Mouse (Mus musculus) forebrain, embryonic 15.5 days (tissue): ENCODE results near the gene Zbtb22. TPM values are rescaled to one million over a fixed set of nuclear protein-coding genes. Genes with fewer than 3 reads are reported as not detected.
"Not testable (repeated sequence)": the region's sequence is repeated elsewhere in the genome, so short reads cannot be mapped to it uniquely, and the experiment has no call there.

ENCODE experiments used
- ATAC-seq: fragments of 200-750 bp; cut with Nextera tagmentation; replicated peaks from 2 replicates; pipeline ENCODE4 v1.8.0; 2017; ENCODE audit warnings: mild to moderate bottlenecking, moderate TSS enrichment, moderate library complexity
- H3K27ac ChIP-seq: fragments of 300-500 bp; sonication (generic); replicated peaks from 2 replicates; pipeline ENCODE4 v1.5.1; 2015; ENCODE audit warnings: mild to moderate bottlenecking, inconsistent platforms
- H3K27me3 ChIP-seq: fragments of 300-500 bp; sonication (generic); 2 replicates; pipeline ENCODE4 v1.6.1; 2015; ENCODE audit warnings: inconsistent platforms
- H3K36me3 ChIP-seq: fragments of 300-500 bp; sonication (generic); 2 replicates; pipeline ENCODE4 v1.6.1; 2015; ENCODE audit warnings: mild to moderate bottlenecking, inconsistent platforms
- H3K4me1 ChIP-seq: fragments of 300-500 bp; sonication (generic); 2 replicates; pipeline ENCODE4 v1.6.1; 2015; ENCODE audit warnings: inconsistent platforms
- H3K4me2 ChIP-seq: fragments of 300-500 bp; sonication (generic); replicated peaks from 2 replicates; pipeline ENCODE4 v1.6.1; 2015; ENCODE audit warnings: mild to moderate bottlenecking, inconsistent platforms
- H3K4me3 ChIP-seq: fragments of 300-500 bp; sonication (generic); 2 replicates; pipeline ENCODE4 v1.5.1; 2015; ENCODE audit warnings: mild to moderate bottlenecking, inconsistent platforms
- H3K9ac ChIP-seq: fragments of 300-500 bp; sonication (generic); replicated peaks from 2 replicates; pipeline ENCODE4 v1.6.1; 2015; ENCODE audit warnings: mild to moderate bottlenecking, inconsistent platforms
- H3K9me3 ChIP-seq: fragments of 300-500 bp; sonication (generic); 2 replicates; pipeline ENCODE4 v1.6.1; 2016; ENCODE audit warnings: inconsistent platforms
- WGBS: fragments of 180-500 bp; shearing (Covaris S2); methylation state at CpG from one replicate; pipeline ENCODE4 v1.1.7; 2015; ENCODE audit warnings: mixed read lengths; 5-methylcytosine and 5-hydroxymethylcytosine counted together
- polyA plus RNA-seq: library from polyadenylated mRNA; unstranded; fragments of >200 nt; fragmentation: Nextera tagmentation; extraction: Ambion mirVana; gene quantifications from 2 replicates; pipeline ENCODE4 v1.2.1, GENCODE M21; 2015

Zbtb22 gene
- polyA plus RNA-seq: 18.7 and 19.5 TPM in 2 replicates

GRCm38 (mm10) chr17:33915671-33916250, at the start of gene Zbtb22, which contains the start of gene Tapbp:
Gene Zbtb22 (plus strand): TSS chr17:33915904.
Gene Tapbp (plus strand): TSS chr17:33915899.
- under 1% methylated on average over 34 of the region's 34 CpGs for WGBS
- H3K9ac ChIP-seq: peak within 1 kb of the TSS; percentile 51
- peak within 1 kb of the TSS; percentile 73 for H3K4me2 ChIP-seq
- ATAC-seq: peak; percentile 92
- no peaks in the 10 kb centered on the region for H3K9me3 ChIP-seq
- peak within 1 kb of the TSS; percentile 59 for H3K4me3 ChIP-seq
- H3K4me1 ChIP-seq: peaks cover 55% of the 10 kb centered on the region
- H3K27ac ChIP-seq: peak within 1 kb of the TSS; percentile 86
- H3K36me3 ChIP-seq: peaks cover 39% of the 10 kb centered on the region
- H3K27me3 ChIP-seq: no peaks in the 10 kb centered on the region

DNA sequence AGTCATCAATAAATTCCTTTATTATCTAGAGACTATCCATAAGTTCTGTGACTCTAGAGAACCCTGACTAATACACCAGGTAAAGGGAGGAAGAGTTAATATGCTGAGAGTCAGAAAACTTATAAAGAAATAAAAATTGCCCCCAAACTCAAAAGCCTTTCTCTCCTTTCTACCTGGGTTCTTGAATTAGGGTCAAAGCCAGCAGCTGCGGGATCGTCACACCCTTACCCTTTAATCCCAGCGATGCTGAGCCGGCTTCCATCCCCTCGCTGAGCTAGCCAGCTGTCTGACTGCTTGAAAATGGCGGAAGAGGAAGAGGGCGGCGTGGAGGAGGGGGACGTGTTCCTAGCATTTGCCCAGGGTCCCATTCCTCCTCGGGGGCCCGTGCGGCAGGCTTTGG, 42.2 kb upstream of the Zbtb22 start, which contains the start of gene Gm7029:
TSS of gene Gm7029 (plus strand) at position 301 of the 400 bp plus-strand sequence.
- H3K4me3 ChIP-seq, H3K4me2 ChIP-seq, H3K9me3 ChIP-seq, ATAC-seq, H3K4me1 ChIP-seq, H3K27ac ChIP-seq, H3K27me3 ChIP-seq, H3K9ac ChIP-seq, H3K36me3 ChIP-seq: not testable (repeated sequence)
- 90% methylated on average over 2 of the region's 12 CpGs for WGBS

GRCm38 (mm10) chr17:33874411-33874810, 41.3 kb upstream of the Zbtb22 start:
- WGBS: 84% methylated on average over 11 of the region's 11 CpGs
- Histone ChIP-seq H3K27me3 (no peaks in the 10 kb centered on the region), H3K9ac (no peak overlapping the region), H3K4me3 (no peak overlapping the region), H3K4me1 (no peaks in the 10 kb centered on the region), H3K36me3 (0 out of 2 replicates have a peak, but pooled peaks cover 6% of the 10 kb centered on the region), H3K27ac (no peak overlapping the region), H3K4me2 (no peak overlapping the region), H3K9me3 (no peaks in the 10 kb centered on the region)
- ATAC-seq: no peak

- H3K4me2 ChIP-seq, H3K4me3 ChIP-seq, H3K4me1 ChIP-seq, ATAC-seq, H3K9ac ChIP-seq, H3K36me3 ChIP-seq, H3K27me3 ChIP-seq, H3K27ac ChIP-seq, H3K9me3 ChIP-seq: not testable (repeated sequence)
- 83% methylated on average over 5 of the region's 5 CpGs for WGBS
Observed at GRCm38 (mm10) chr17:33875797-33876196, 39.9 kb upstream of the Zbtb22 start.

DNA sequence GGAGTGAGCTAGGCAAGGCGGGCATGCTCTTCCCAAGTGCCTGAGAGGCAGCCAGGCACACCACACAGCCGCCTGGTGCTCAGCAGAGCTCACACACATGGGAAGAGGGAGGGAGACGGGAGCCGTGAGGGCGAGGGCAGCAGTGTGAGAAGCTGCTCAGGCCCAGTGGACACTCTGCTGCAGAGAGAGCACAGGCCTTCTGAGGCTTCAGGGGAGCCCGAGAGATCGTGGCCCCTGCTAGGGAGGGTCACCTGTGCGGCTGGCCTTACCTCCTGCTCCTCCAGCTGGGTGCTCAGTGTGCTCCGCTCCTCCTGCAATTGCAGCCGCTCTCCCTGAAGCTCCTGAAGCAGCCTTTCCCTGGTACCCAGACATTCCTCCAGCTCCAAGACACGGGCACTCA, 31.4 kb upstream of the Zbtb22 start:
- WGBS: 92% methylated on average over 10 of the region's 11 CpGs
- H3K4me1 ChIP-seq, H3K27ac ChIP-seq, H3K9ac ChIP-seq, H3K4me3 ChIP-seq, H3K9me3 ChIP-seq, H3K27me3 ChIP-seq, H3K4me2 ChIP-seq, ATAC-seq, H3K36me3 ChIP-seq: not testable (repeated sequence)

DNA sequence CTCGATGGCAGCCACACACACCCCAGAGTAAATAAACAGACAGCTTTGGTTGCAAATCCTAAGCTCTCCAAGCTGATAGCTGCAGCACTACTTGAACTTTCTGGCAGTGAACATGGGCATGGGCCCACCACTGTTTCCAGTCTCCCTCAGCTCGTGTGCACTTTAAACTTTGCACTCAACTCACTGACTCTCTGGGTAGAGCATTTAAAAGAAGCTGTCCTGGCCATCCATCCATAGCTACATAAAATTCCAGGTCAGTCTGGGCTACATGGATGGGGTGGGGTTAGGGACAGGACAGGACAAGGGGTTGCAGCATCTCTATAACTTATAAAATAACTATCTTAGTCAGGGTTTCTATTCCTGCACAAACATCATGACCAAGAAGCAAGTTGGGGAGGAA, 27.9 kb upstream of the Zbtb22 start:
- not testable (repeated sequence) for H3K36me3 ChIP-seq, H3K9ac ChIP-seq, ATAC-seq, H3K4me3 ChIP-seq, H3K4me2 ChIP-seq, H3K27ac ChIP-seq, H3K27me3 ChIP-seq, H3K9me3 ChIP-seq
- WGBS: 88% methylated on average over 2 of the region's 2 CpGs
- peaks cover 13% of the 10 kb centered on the region for H3K4me1 ChIP-seq

DNA sequence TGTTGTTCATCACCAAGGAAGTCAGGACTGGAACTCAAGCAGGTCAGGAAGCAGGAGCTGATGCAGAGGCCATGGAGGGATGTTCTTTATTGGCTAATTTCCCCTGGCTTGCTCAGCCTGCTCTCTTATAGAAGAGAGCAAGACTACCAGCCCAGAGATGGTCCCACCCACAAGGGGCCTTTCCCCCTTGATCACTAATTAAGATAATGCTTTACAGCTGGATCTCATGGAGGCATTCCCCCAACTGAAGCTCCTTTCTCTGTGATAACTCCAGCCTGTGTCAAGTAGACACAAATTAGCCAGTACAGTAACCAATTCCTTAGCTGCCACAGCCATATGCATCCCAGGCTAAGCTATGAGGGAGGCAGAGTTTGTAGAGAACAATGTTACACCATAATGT, 27.5 kb upstream of the Zbtb22 start:
- H3K9ac ChIP-seq, H3K36me3 ChIP-seq, ATAC-seq, H3K27me3 ChIP-seq, H3K27ac ChIP-seq, H3K9me3 ChIP-seq, H3K4me2 ChIP-seq, H3K4me3 ChIP-seq: not testable (repeated sequence)
- peaks cover 13% of the 10 kb centered on the region for H3K4me1 ChIP-seq

DNA sequence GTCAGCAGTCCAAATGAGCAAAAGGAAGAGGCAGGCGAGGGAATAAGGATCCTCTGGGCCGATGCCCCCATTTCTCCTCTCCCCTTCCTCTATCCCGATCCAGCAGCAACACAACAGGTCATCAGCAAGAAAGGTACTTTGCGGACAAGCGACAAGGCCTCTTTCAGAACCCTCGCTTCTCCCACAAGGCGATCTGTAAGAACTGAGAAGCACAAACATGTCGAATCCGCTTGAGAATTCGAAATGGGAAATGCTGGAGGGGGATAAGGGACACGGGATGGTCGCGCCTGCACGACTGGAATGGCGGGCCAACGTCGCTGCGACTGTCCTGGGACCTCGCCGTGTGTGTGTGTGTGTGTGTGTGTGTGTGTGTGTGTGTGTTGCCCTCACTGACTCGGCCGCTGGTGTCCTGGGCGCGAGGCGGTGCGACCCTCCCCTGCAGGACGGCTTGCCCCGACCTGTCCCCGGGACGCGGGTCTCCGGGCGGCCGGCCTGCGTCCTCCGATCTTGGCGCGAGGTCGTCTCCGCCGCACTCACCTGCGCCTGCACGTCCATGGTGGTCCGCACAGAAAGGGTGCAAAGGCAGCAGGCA, 25.7 kb upstream of the Zbtb22 start:
- peak overlapping the region; percentile 65 for H3K4me3 ChIP-seq
- not testable (repeated sequence) for H3K36me3 ChIP-seq, H3K9me3 ChIP-seq, H3K27ac ChIP-seq, H3K27me3 ChIP-seq
- peak; percentile 24; the same call in 1 of the 2 replicates for ATAC-seq
- H3K4me1 ChIP-seq: peaks cover 13% of the 10 kb centered on the region
- peak overlapping the region; percentile 49 for H3K9ac ChIP-seq
- peak overlapping the region; percentile 67 for H3K4me2 ChIP-seq
- 0% methylated on average over 36 of the region's 44 CpGs for WGBS

GRCm38 (mm10) chr17:33890533-33891059, 25.1 kb upstream of the Zbtb22 start, which contains the start of gene Kifc1:
Gene Kifc1 (minus strand): TSS chr17:33890661.
- Histone ChIP-seq H3K4me2 (peak within 1 kb of the TSS; percentile 67), H3K4me3 (peak within 1 kb of the TSS; percentile 65), H3K36me3 (no peaks in the 10 kb centered on the region), H3K27me3 (no peaks in the 10 kb centered on the region), H3K4me1 (peaks cover 13% of the 10 kb centered on the region), H3K9me3 (no peaks in the 10 kb centered on the region), H3K9ac (peak within 1 kb of the TSS; percentile 49), H3K27ac (no peak within 1 kb of the TSS)
- under 1% methylated on average over 49 of the region's 49 CpGs for WGBS
- ATAC-seq: peak; percentile 100

- no peaks in the 10 kb centered on the region for H3K9me3 ChIP-seq
- no peak for ATAC-seq
- no peaks in the 10 kb centered on the region for H3K27me3 ChIP-seq
- H3K4me1 ChIP-seq: peaks cover 13% of the 10 kb centered on the region
- H3K27ac ChIP-seq: no peak overlapping the region
- 73% methylated on average over 2 of the region's 2 CpGs for WGBS
- H3K36me3 ChIP-seq: no peaks in the 10 kb centered on the region
- no peak overlapping the region for H3K4me3 ChIP-seq
- no peak overlapping the region for H3K4me2 ChIP-seq
- no peak overlapping the region for H3K9ac ChIP-seq
Observed at GRCm38 (mm10) chr17:33891357-33891756, 24.3 kb upstream of the Zbtb22 start.

DNA sequence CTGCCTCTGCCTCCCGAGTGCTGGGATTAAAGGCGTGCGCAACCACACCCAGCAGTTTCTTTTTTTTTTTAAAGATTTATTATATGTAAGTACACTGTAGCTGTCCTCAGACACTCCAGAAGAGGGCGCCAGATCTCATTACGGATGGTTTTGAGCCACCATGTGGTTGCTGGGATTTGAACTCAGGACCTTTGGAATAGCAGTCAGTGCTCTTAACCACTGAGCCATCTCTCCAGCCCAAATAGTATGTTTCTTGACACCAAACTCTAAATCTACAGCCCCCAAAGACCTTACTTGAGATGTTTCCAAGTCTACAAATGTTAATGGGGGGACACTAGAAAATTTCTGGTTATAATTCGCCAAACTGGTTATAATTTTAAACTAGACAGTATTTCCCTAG, 23.8 kb upstream of the Zbtb22 start:
- ATAC-seq, H3K9me3 ChIP-seq, H3K4me3 ChIP-seq, H3K27ac ChIP-seq, H3K9ac ChIP-seq, H3K27me3 ChIP-seq, H3K4me2 ChIP-seq, H3K36me3 ChIP-seq: not testable (repeated sequence)
- 77% methylated on average over 6 of the region's 6 CpGs for WGBS
- peaks cover 13% of the 10 kb centered on the region for H3K4me1 ChIP-seq

DNA sequence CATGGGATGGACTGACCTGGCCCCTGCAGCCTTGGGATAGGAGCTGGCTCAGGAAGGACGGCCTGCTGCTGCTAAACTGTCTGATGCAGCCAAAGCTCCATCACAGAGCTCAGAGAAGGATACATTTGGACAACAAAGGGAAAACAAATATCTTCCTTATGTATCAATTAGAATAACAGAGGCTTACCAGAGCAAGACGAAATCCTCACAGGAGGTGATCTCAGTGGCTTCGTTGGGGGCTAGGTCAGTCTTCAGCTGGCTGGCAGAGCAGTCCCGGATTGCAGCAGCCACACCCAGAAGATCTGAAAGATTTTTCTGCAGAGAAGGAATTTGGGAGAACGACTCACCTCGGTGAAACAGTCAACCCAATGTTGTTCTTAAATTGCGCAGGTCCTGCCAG, 23.3 kb upstream of the Zbtb22 start:
- no peaks in the 10 kb centered on the region for H3K27me3 ChIP-seq
- no peak overlapping the region for H3K4me2 ChIP-seq
- H3K9ac ChIP-seq: no peak overlapping the region
- ATAC-seq: no peak
- H3K36me3 ChIP-seq: no peaks in the 10 kb centered on the region
- peaks cover 13% of the 10 kb centered on the region for H3K4me1 ChIP-seq
- no peaks in the 10 kb centered on the region for H3K9me3 ChIP-seq
- no peak overlapping the region for H3K4me3 ChIP-seq
- no peak overlapping the region for H3K27ac ChIP-seq
- WGBS: 27% methylated on average over 7 of the region's 7 CpGs
